Mouse (Mus musculus) CH12.LX (cell line): ENCODE measurements at regions not wholly inside any gene's neighbourhood (a gene's known extent, or its start where the extent isn't known, plus 50 kb on each side); places are given as distances from the start of the nearest gene placed in this dataset.

ENCODE experiments used
- DNase-seq: peaks from one replicate; pipeline ENCODE4 v3.0.0-alpha.2; 2013; ENCODE audit errors: extremely low read depth
- H3K27ac ChIP-seq: 2 replicates; pipeline ENCODE4 v1.5.1; 2012; ENCODE audit warnings: low read depth, mild to moderate bottlenecking, control low read depth, moderate library complexity; ENCODE audit not compliant: insufficient read depth
- H3K27me3 ChIP-seq: replicated peaks from 2 replicates; pipeline ENCODE3; 2012; ENCODE audit warnings: inconsistent platforms
- H3K36me3 ChIP-seq, 2 experiments: replicated peaks in 1 of 2; 2 replicates each; pipeline versions ENCODE3 to v1.6.1; 2012; ENCODE audit warnings: inconsistent platforms in 1 of 2, low read length in 1 of 2, mild to moderate bottlenecking in 1 of 2, mixed read lengths in 1 of 2, moderate library complexity in 1 of 2; ENCODE audit not compliant: control insufficient read depth in 1 of 2, insufficient read depth in 1 of 2
- H3K4me1 ChIP-seq, 2 experiments: 2 replicates each; pipeline ENCODE4 v1.6.1; 2012; ENCODE audit warnings: inconsistent platforms in 1 of 2, moderate library complexity in 1 of 2; ENCODE audit not compliant: insufficient read depth in 2 of 2, control insufficient read depth in 1 of 2
- H3K4me2 ChIP-seq: 2 replicates; pipeline ENCODE4 v1.6.1; 2012; ENCODE audit warnings: low read depth, mild to moderate bottlenecking, control low read depth; ENCODE audit not compliant: poor library complexity, insufficient read depth, severe bottlenecking
- H3K4me3 ChIP-seq, 3 experiments: fragments of 150-350 bp in 1 of 3; sonication (generic) in 1 of 3; replicated peaks in 1 of 3; 2 replicates each; pipeline versions ENCODE3 to v1.5.1; 2011 to 2012; ENCODE audit warnings: low read depth in 2 of 3, low read length in 2 of 3, mild to moderate bottlenecking in 2 of 3, moderate library complexity in 2 of 3, control low read depth in 1 of 3, improper control_type of control experiment in 1 of 3, inconsistent platforms in 1 of 3, mixed read lengths in 1 of 3; ENCODE audit not compliant: poor library complexity in 1 of 3
- H3K79me2 ChIP-seq: replicated peaks from 2 replicates; pipeline ENCODE4 v1.6.1; 2012; ENCODE audit warnings: mild to moderate bottlenecking, moderate library complexity; ENCODE audit not compliant: control insufficient read depth, poor library complexity, insufficient read depth, severe bottlenecking; ENCODE audit errors: extremely low read depth
- H3K9ac ChIP-seq: 2 replicates; pipeline ENCODE4 v1.6.1; 2012; ENCODE audit warnings: low read depth, mild to moderate bottlenecking, control low read depth, moderate library complexity; ENCODE audit not compliant: insufficient read depth
- H3K9me3 ChIP-seq: replicated peaks from 2 replicates; pipeline ENCODE3; 2012; ENCODE audit warnings: low read length, inconsistent platforms, mixed read lengths
- IRF4 ChIP-seq: IDR thresholded peaks from 2 replicates; pipeline ENCODE4 v1.6.1; 2014; ENCODE audit warnings: low read depth, mild to moderate bottlenecking, inconsistent platforms, low read length, improper control_type of control experiment
- JUN ChIP-seq: IDR thresholded peaks from 2 replicates; pipeline ENCODE4 v1.6.1; 2011; ENCODE audit warnings: low read depth, mild to moderate bottlenecking, low read length, improper control_type of control experiment, moderate library complexity; ENCODE audit not compliant: insufficient read depth
- JUND ChIP-seq: conservative IDR thresholded peaks from 2 replicates; pipeline ENCODE4 v1.6.1; 2011; ENCODE audit warnings: low read depth, low read length, improper control_type of control experiment
- MEF2A ChIP-seq: IDR thresholded peaks from 2 replicates; pipeline ENCODE4 v1.6.1; 2014; ENCODE audit warnings: low read depth, mild to moderate bottlenecking, inconsistent platforms, low read length, improper control_type of control experiment, borderline replicate concordance
- NRF1 ChIP-seq: IDR thresholded peaks from 2 replicates; pipeline ENCODE4 v1.6.1; 2014; ENCODE audit warnings: low read depth, mild to moderate bottlenecking, inconsistent platforms, low read length, improper control_type of control experiment, moderate library complexity
- SMC3 ChIP-seq: IDR thresholded peaks from 2 replicates; pipeline ENCODE4 v1.6.1; 2011; ENCODE audit warnings: low read depth, low read length, improper control_type of control experiment
- USF1 ChIP-seq: IDR thresholded peaks from 2 replicates; pipeline ENCODE4 v1.6.1; 2014; ENCODE audit warnings: low read depth, mild to moderate bottlenecking, inconsistent platforms, low read length, improper control_type of control experiment
- ZC3H11A ChIP-seq: IDR thresholded peaks from 2 replicates; pipeline ENCODE4 v1.6.1; 2012; ENCODE audit warnings: low read depth, mild to moderate bottlenecking, inconsistent platforms, low read length, improper control_type of control experiment
- ZMIZ1 ChIP-seq: IDR thresholded peaks from 2 replicates; pipeline ENCODE4 v1.6.1; 2012; ENCODE audit warnings: low read depth, mild to moderate bottlenecking, inconsistent platforms, low read length, improper control_type of control experiment
- ZNF384 ChIP-seq: IDR thresholded peaks from 2 replicates; pipeline ENCODE4 v1.6.1; 2012; ENCODE audit warnings: low read depth, low read length, improper control_type of control experiment, inconsistent platforms
- dilution Hi-C: fragments of 300-500 bp; cut with MboI; formaldehyde crosslinking; loops from 2 replicates; pipeline ENCODE4 v1.14.3; 2020; ENCODE audit warnings: low sequenced_read_pairs; ENCODE audit not compliant: extremely low pct_unique_long_range_greater_than_20kb, extremely low pct_ligation_motif_present
- in situ Hi-C: fragments of 300-500 bp; cut with MboI; formaldehyde crosslinking; loops from 3 replicates; pipeline ENCODE4 v1.14.3; 2019; ENCODE audit warnings: low sequenced_read_pairs, low pct_ligation_motif_present, low pct_unique_long_range_greater_than_20kb, mixed read lengths

DNA sequence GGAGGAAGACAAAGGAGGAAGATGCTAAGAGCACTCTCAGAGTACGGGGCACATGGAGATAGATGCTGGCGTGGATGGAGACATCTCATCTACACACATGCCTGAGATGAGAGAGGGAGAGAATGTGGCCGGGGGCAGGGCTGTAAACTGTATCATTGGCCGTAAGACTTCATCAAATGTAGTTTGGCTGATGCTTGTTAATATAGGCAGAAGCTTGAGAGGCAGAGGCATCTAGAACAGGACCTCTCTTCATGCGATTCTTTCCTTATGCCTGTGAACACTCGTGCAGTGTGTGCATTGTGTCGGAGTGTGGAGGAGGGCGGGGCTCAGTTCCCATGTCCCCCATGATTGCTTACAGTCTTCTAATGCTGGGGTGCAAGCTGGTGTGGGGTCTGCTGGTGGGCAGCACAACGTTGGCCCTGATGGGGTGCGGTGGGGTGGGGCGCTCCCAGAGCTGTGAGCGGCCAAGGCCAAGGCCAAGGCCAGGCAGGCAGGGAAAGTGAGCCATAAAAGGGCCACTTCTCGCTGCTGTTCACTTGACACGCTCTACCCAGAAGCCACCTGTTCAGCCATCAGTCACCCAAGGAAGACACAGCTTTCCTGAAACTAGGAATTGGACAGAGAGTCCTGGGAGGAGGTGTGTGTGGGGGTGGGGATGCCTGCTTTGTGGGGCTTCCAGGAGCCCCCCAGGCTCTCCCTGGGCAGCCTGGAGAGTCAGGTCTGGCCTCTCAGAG is 51.7 kb upstream of the Casz1 start:
- H3K9me3 ChIP-seq = no peaks in the 10 kb centered on the region
- no peaks in the 10 kb centered on the region for H3K36me3 ChIP-seq
- no peak for DNase-seq
- TF ChIP-seq ZC3H11A = no peak
- no peaks in the 10 kb centered on the region for H3K79me2 ChIP-seq
- no peak overlapping the region for H3K9ac ChIP-seq
- H3K27ac ChIP-seq = no peak overlapping the region
- in situ Hi-C loops = no loop called here
- no peak overlapping the region for H3K4me2 ChIP-seq
- peaks cover 32% of the 10 kb centered on the region for H3K27me3 ChIP-seq
- H3K4me1 ChIP-seq = peaks cover 0 to 2% of the 10 kb centered on the region in 2 experiments; a peak in 2 of 4 replicates
- dilution Hi-C loops = no loop called here
- no peak overlapping the region for H3K4me3 ChIP-seq

DNA sequence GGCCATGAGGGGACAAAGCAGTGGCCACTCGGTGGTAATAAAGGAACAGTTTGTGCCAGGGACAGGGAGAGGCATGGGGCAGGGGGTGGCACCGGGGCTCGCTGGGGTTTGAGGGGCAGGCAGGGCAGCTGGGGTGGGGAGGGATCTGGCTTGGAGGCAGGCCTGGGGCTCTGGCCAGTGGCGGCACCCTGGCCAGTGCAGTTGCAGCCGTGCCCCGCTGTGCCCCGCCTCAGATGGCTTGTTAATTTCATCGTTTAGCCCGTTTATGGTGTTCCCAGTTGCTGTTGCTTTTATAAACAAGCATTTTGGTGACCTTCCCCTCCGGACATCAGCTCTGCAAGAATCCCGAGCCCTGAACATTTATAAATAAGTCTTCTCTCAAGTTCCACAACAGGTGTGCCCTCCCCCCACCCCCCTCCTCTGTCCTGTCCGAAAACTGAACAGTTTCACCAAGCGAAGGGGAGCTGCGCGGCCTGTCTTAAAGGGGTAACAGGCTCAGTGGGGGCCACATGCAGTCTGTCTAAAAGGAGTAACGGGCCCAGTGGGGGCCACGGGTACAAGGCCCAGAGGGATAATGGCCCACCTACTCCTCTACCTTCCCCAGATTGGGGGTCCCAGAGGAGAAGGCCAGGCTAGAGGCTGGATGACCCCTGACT is 51.0 kb upstream of the Casz1 start:
- dilution Hi-C loops (no loop called here), in situ Hi-C loops (no loop called here)
- no peaks in the 10 kb centered on the region for H3K79me2 ChIP-seq
- peaks cover 0 to 2% of the 10 kb centered on the region in 2 experiments; a peak in 2 of 4 replicates for H3K4me1 ChIP-seq
- H3K9ac ChIP-seq = no peak overlapping the region
- no peaks in the 10 kb centered on the region for H3K36me3 ChIP-seq
- H3K27me3 ChIP-seq = peaks cover 29% of the 10 kb centered on the region
- no peaks in the 10 kb centered on the region for H3K9me3 ChIP-seq
- no peak overlapping the region for H3K4me2 ChIP-seq
- no peak overlapping the region for H3K4me3 ChIP-seq
- H3K27ac ChIP-seq = no peak overlapping the region
- TF ChIP-seq MEF2A (no peak), ZNF384 (no peak), NRF1 (no peak), JUND (no peak), USF1 (no peak), SMC3 (no peak), JUN (no peak)
- TF ChIP-seq, all 38 proteins: peak for 0
- no peak for DNase-seq

DNA sequence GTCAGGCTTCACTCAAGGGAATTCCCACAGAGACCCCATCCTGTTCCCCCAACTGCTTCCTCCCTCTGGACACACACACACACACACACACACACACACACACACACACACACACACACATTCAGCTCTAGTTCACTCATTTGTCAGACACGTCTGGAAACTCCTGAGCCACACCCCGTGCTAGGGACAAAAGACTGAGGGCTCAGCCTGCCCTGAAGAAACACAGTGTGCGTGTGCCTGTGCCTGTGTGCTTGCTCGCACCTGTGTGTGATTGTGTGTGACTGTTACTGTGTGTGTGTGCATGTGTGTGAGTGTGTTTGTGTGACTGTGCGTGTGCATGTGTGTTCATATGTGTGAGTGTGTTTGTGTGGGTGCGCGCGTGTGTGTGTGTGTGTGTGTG is 50.4 kb upstream of the Casz1 start:
- dilution Hi-C loops (no loop called here), in situ Hi-C loops (no loop called here)
- DNase-seq = no peak
- Histone ChIP-seq H3K4me3 (no peak overlapping the region), H3K36me3 (no peaks in the 10 kb centered on the region), H3K9ac (no peak overlapping the region), H3K27ac (no peak overlapping the region), H3K9me3 (no peaks in the 10 kb centered on the region), H3K4me2 (no peak overlapping the region), H3K79me2 (no peaks in the 10 kb centered on the region), H3K27me3 (peaks cover 25% of the 10 kb centered on the region), H3K4me1 (peaks cover 0 to 2% of the 10 kb centered on the region in 2 experiments; a peak in 2 of 4 replicates)
- TF ChIP-seq ZMIZ1 (no peak), IRF4 (no peak)
